Mouse (Mus musculus) bone marrow macrophage, adult 2 months (primary cell): ENCODE measurements at regions not wholly inside any gene's neighbourhood (a gene's known extent, or its start where the extent isn't known, plus 50 kb on each side); places are given as distances from the start of the nearest gene placed in this dataset.

Source experiments
- CTCF ChIP-seq: IDR thresholded peaks from 2 replicates; pipeline ENCODE4 v1.5.1; 2012; ENCODE audit warnings: low read depth, mild to moderate bottlenecking, low read length, moderate library complexity
- POLR2A ChIP-seq: IDR thresholded peaks from 2 replicates; pipeline ENCODE4 v1.6.1; 2012; ENCODE audit warnings: mild to moderate bottlenecking, low read depth, low read length, borderline replicate concordance

GRCm38 (mm10) chr19:33083371-33083770 lies 308.7 kb downstream of the Rnls start:
- TF ChIP-seq CTCF (no peak), POLR2A (no peak)
